Mouse (Mus musculus) neural tube, embryonic 11.5 days (tissue): ENCODE results near the gene Vgll4. TPM values are rescaled to one million over a fixed set of nuclear protein-coding genes. Genes with fewer than 3 reads are reported as not detected.

Experiments used
- ATAC-seq: fragments of 200-750 bp; cut with Nextera tagmentation; 2 replicates; pipeline ENCODE4 v1.8.0; 2017; ENCODE audit warnings: moderate number of reproducible peaks, mild to moderate bottlenecking, moderate TSS enrichment, moderate library complexity; ENCODE audit not compliant: insufficient read depth, low FRiP score, low TSS enrichment
- DNase-seq: peaks from one replicate; pipeline ENCODE4 v3.0.0-alpha.2; 2015; ENCODE audit warnings: low spot score
- H3K27ac ChIP-seq: fragments of 300-500 bp; sonication (generic); 2 replicates; pipeline ENCODE4 v1.5.1; 2014; ENCODE audit warnings: low read depth, mild to moderate bottlenecking, low read length
- H3K27me3 ChIP-seq: fragments of 300-500 bp; sonication (generic); 2 replicates; pipeline ENCODE4 v1.6.1; 2014; ENCODE audit warnings: mild to moderate bottlenecking, low read length, mixed read lengths; ENCODE audit not compliant: control insufficient read depth, insufficient read depth
- H3K36me3 ChIP-seq: fragments of 300-500 bp; sonication (generic); 2 replicates; pipeline ENCODE4 v1.6.1; 2014; ENCODE audit warnings: mild to moderate bottlenecking, low read length, moderate library complexity, mixed read lengths; ENCODE audit not compliant: control insufficient read depth, insufficient read depth
- H3K4me1 ChIP-seq: fragments of 300-500 bp; sonication (generic); 2 replicates; pipeline ENCODE4 v1.6.1; 2014; ENCODE audit warnings: low read length, mixed read lengths; ENCODE audit not compliant: control insufficient read depth, insufficient read depth
- H3K4me2 ChIP-seq: fragments of 300-500 bp; sonication (generic); 2 replicates; pipeline ENCODE4 v1.6.1; 2014; ENCODE audit warnings: low read depth, mild to moderate bottlenecking, moderate library complexity
- H3K4me3 ChIP-seq: fragments of 300-500 bp; sonication (generic); 2 replicates; pipeline ENCODE4 v1.5.1; 2014; ENCODE audit warnings: low read depth, low read length
- H3K9ac ChIP-seq: fragments of 300-500 bp; sonication (generic); 2 replicates; pipeline ENCODE4 v1.6.1; 2014; ENCODE audit warnings: mild to moderate bottlenecking, low read length
- H3K9me3 ChIP-seq: fragments of 300-500 bp; sonication (generic); 2 replicates; pipeline ENCODE4 v1.6.1; 2016; ENCODE audit warnings: low read length; ENCODE audit not compliant: control insufficient read depth
- WGBS: fragments of 180-500 bp; shearing (Covaris S2); extraction: QIAGEN DNeasy Blood & Tissue Kit; methylation state at CpG from one replicate; pipeline ENCODE4 v1.1.7; 2014; 5-methylcytosine and 5-hydroxymethylcytosine counted together
- polyA plus RNA-seq: library from polyadenylated mRNA; unstranded; fragments of >200 nt; fragmentation: Nextera tagmentation; extraction: Ambion mirVana; gene quantifications from 2 replicates; pipeline ENCODE4 v1.2.1, GENCODE M21; 2014

Vgll4 gene
- polyA plus RNA-seq, 1 experiment from 2014 or later: 62.3 TPM

DNA sequence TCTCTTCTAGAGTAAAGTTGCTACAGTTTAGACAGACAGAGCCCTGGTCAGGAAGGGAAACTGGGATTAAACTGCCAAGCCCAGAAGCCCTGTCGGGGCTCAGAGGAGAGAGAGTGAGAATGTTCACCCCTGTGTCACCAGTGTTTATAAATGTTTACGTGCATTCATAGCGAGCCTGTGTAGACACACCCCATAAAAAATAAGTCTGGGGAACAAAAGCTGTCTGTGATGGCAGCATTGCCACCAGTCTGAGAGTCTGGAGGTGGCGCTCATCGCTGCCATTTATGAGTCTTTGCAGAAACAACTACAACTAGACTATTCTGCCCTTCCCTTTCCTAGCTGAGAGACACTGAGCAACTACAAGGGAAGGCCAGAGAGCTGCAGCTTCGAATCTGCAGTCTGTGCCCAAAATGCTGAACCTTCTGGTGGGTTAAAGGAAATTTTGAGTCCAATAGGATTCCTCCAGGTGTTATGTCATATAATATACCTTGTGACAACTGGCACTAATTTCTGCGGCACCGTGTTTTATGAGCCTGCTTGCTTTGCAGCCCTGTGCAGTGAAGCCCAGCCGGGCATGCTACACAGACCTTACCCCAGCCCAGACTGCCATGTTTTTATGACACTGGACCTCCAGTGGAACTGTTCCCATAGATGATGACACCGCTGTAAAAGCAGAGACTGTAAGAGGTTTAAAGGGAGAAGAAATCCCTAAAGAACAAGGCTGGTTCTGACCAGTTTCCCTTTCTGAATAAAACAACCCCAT, 11.4 kb downstream of the Vgll4 start:
- Histone ChIP-seq H3K4me3 (no peak overlapping the region), H3K9ac (no peak overlapping the region), H3K9me3 (no peaks in the 10 kb centered on the region), H3K36me3 (no peaks in the 10 kb centered on the region), H3K4me1 (peaks cover 2% of the 10 kb centered on the region; the same call in 1 of the 2 replicates), H3K4me2 (no peak overlapping the region), H3K27me3 (no peaks in the 10 kb centered on the region), H3K27ac (no peak overlapping the region)
- ATAC-seq (no peak), DNase-seq (no peak)
- WGBS: 66% methylated on average over 10 of the region's 10 CpGs

DNA sequence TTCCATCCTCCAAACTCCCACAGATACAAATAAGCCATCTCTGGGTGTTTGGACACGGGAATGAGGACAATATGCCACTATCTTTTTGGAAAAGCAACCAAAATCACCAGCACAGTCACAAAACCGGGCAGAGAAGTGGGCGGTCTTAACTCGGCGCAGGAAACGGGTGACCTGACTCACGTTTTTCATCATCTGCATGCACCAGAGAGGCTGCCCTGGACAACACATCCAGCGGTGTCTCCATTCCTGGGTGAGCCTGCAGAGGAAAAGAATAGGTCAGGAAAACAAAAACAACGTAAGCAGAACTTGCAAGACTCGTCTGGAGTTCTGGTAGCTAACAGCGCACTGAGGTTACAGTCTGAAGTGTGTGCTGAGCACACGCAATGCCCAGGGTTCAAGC, 12.0 kb downstream of the Vgll4 start:
- DNase-seq (no peak), ATAC-seq (no peak)
- H3K27ac ChIP-seq: no peak overlapping the region
- H3K9ac ChIP-seq: no peak overlapping the region
- no peaks in the 10 kb centered on the region for H3K36me3 ChIP-seq
- H3K27me3 ChIP-seq: no peaks in the 10 kb centered on the region
- no peaks in the 10 kb centered on the region for H3K9me3 ChIP-seq
- H3K4me2 ChIP-seq: no peak overlapping the region
- 78% methylated on average over 12 of the region's 12 CpGs for WGBS
- peaks cover 2% of the 10 kb centered on the region; the same call in 1 of the 2 replicates for H3K4me1 ChIP-seq
- H3K4me3 ChIP-seq: no peak overlapping the region

GRCm38 (mm10) chr6:114954496-114954895, 15.3 kb downstream of the Vgll4 start:
- DNase-seq (no peak), ATAC-seq (no peak)
- Histone ChIP-seq H3K27ac (no peak overlapping the region), H3K4me1 (peaks cover 2% of the 10 kb centered on the region; the same call in 1 of the 2 replicates), H3K9ac (no peak overlapping the region), H3K9me3 (no peaks in the 10 kb centered on the region), H3K36me3 (no peaks in the 10 kb centered on the region), H3K4me2 (no peak overlapping the region), H3K27me3 (no peaks in the 10 kb centered on the region), H3K4me3 (no peak overlapping the region)
- 86% methylated on average over 5 of the region's 5 CpGs for WGBS

DNA sequence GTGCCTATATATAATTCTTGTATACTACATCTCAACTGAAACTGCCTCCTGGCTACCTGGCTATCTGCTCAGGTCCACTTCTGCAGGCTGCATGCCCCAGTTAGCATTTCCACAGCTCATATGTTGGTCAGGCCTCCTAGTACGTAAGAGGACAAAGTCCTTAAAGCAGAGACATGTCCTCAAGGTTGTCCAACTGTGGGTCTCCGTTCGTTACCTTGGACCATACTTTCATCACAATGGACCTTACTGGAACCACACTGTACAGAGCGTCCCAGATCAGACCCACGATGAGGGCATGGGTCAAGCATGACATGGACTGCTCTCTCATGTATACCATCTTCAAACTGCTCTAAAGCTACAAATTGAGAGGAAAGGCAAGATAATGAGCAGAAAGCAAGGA, 16.2 kb downstream of the Vgll4 start:
- WGBS: 89% methylated on average over 5 of the region's 5 CpGs

GRCm38 (mm10) chr6:114952356-114952755, 17.4 kb downstream of the Vgll4 start:
- H3K27me3 ChIP-seq: no peaks in the 10 kb centered on the region
- DNase-seq: no peak
- no peaks in the 10 kb centered on the region for H3K9me3 ChIP-seq
- no peaks in the 10 kb centered on the region for H3K36me3 ChIP-seq
- H3K9ac ChIP-seq: no peak overlapping the region
- WGBS: 68% methylated on average over 5 of the region's 5 CpGs
- peaks cover 2% of the 10 kb centered on the region; the same call in 1 of the 2 replicates for H3K4me1 ChIP-seq
- no peak overlapping the region for H3K4me2 ChIP-seq
- no peak for ATAC-seq
- no peak overlapping the region for H3K4me3 ChIP-seq
- H3K27ac ChIP-seq: no peak overlapping the region

More for the DNA sequence above, 16.2 kb downstream of the Vgll4 start:
- ATAC-seq (no peak), DNase-seq (no peak)
- H3K4me1 ChIP-seq: peaks cover 2% of the 10 kb centered on the region; the same call in 1 of the 2 replicates
- H3K4me3 ChIP-seq: no peak overlapping the region
- H3K36me3 ChIP-seq: no peaks in the 10 kb centered on the region
- no peak overlapping the region for H3K9ac ChIP-seq
- H3K27me3 ChIP-seq: no peaks in the 10 kb centered on the region
- H3K9me3 ChIP-seq: no peaks in the 10 kb centered on the region
- no peak overlapping the region for H3K27ac ChIP-seq
- no peak overlapping the region for H3K4me2 ChIP-seq

GRCm38 (mm10) chr6:114944456-114945438, 25.0 kb downstream of the Vgll4 start:
- Histone ChIP-seq H3K4me2 (no peak overlapping the region), H3K9me3 (no peaks in the 10 kb centered on the region), H3K9ac (no peak overlapping the region), H3K27me3 (no peaks in the 10 kb centered on the region), H3K4me1 (no peaks in the 10 kb centered on the region), H3K27ac (no peak overlapping the region), H3K4me3 (no peak overlapping the region), H3K36me3 (no peaks in the 10 kb centered on the region)
- 88% methylated on average over 14 of the region's 14 CpGs for WGBS
- DNase-seq: no peak
- no peak for ATAC-seq

GRCm38 (mm10) chr6:114941201-114941849, 28.5 kb downstream of the Vgll4 start:
- Histone ChIP-seq H3K36me3 (no peaks in the 10 kb centered on the region), H3K27me3 (no peaks in the 10 kb centered on the region), H3K4me1 (no peaks in the 10 kb centered on the region), H3K27ac (no peak overlapping the region), H3K9ac (no peak overlapping the region), H3K4me2 (no peak overlapping the region), H3K4me3 (no peak overlapping the region), H3K9me3 (no peaks in the 10 kb centered on the region)
- 77% methylated on average over 8 of the region's 8 CpGs for WGBS
- DNase-seq (no peak), ATAC-seq (no peak)

DNA sequence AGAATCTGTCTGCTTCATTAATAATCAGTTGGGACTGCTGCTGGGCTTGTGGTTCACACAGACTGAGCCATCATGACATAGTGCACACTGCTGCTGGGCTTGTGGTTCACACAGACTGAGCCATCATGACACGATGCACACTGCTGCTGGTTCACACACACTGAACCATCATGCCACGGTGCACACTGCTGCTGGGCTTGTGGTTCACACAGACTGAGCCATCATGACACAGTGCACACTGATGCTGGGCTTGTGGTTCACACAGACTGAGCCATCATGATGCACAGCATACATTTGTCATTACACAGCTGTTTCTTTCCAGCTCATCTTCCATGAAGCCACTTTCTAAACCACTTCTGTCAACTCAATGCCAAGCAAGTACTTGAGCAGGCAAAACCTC, 30.1 kb downstream of the Vgll4 start:
- Histone ChIP-seq H3K9ac (no peak overlapping the region), H3K4me2 (no peak overlapping the region), H3K4me3 (no peak overlapping the region), H3K27ac (no peak overlapping the region), H3K9me3 (no peaks in the 10 kb centered on the region), H3K27me3 (no peaks in the 10 kb centered on the region), H3K36me3 (no peaks in the 10 kb centered on the region), H3K4me1 (no peaks in the 10 kb centered on the region)
- ATAC-seq: no peak
- no peak for DNase-seq
- 92% methylated on average over 2 of the region's 2 CpGs for WGBS
